Mouse (Mus musculus): ENCODE measurements around the gene Slain2. TPM values are rescaled to one million over a fixed set of nuclear protein-coding genes. Genes with fewer than 3 reads are reported as not detected.
"Not testable (repeated sequence)": the region's sequence is repeated elsewhere in the genome, so short reads cannot be mapped to it uniquely, and the experiment has no call there.

The Slain2 gene
- polyA plus RNA-seq, 1 experiment from 2014 or later: 12.9 TPM

- H3K36me3 ChIP-seq (replicated peaks): peaks cover 71% of the 10 kb centered on the region
- no peaks in the 10 kb centered on the region for H3K9me3 ChIP-seq
- no peaks in the 10 kb centered on the region for H3K27me3 ChIP-seq (ENCODE audit: poor library complexity, severe bottlenecking)
- H3K4me1 ChIP-seq: peaks cover 11% of the 10 kb centered on the region
- DNase-seq (ENCODE audit: extremely low spot score, low spot score): no peak
- no peak overlapping the region for H3K4me3 ChIP-seq
- no peak overlapping the region for H3K27ac ChIP-seq
- 93% methylated on average over 4 of the region's 4 CpGs for WGBS
Measured at GRCm38 (mm10) chr5:72976539-72976938, 62.4 kb downstream of the Slain2 start.

GRCm38 (mm10) chr5:72984091-72984490 is 70.0 kb downstream of the Slain2 start:
- Histone ChIP-seq H3K9me3 (no peaks in the 10 kb centered on the region), H3K27me3 (ENCODE audit: poor library complexity, severe bottlenecking) (no peaks in the 10 kb centered on the region), H3K36me3 (replicated peaks) (peaks cover 17% of the 10 kb centered on the region), H3K4me1 (0 out of 2 replicates have a peak, but pooled peaks cover 3% of the 10 kb centered on the region), H3K4me3 (no peak overlapping the region), H3K27ac (no peak overlapping the region)
- DNase-seq (ENCODE audit: extremely low spot score, low spot score): no peak
- WGBS: 14% methylated on average over 2 of the region's 2 CpGs

- Histone ChIP-seq H3K4me1 (peaks cover 15% of the 10 kb centered on the region), H3K36me3 (replicated peaks) (no peaks in the 10 kb centered on the region), H3K27ac (no peak overlapping the region), H3K4me3 (no peak overlapping the region), H3K27me3 (ENCODE audit: poor library complexity, severe bottlenecking) (no peaks in the 10 kb centered on the region), H3K9me3 (no peaks in the 10 kb centered on the region)
- WGBS: 93% methylated on average over 7 of the region's 7 CpGs
- DNase-seq (ENCODE audit: extremely low spot score, low spot score): no peak
Measured at GRCm38 (mm10) chr5:72987786-72988185, 73.7 kb downstream of the Slain2 start.

GRCm38 (mm10) chr5:72989756-72990155 is 75.7 kb downstream of the Slain2 start:
- no peak for DNase-seq (ENCODE audit: extremely low spot score, low spot score)
- 88% methylated on average over 8 of the region's 8 CpGs for WGBS
- Histone ChIP-seq H3K4me1 (peaks cover 26% of the 10 kb centered on the region), H3K36me3 (replicated peaks) (no peaks in the 10 kb centered on the region), H3K4me3 (no peak overlapping the region), H3K27ac (no peak overlapping the region), H3K27me3 (ENCODE audit: poor library complexity, severe bottlenecking) (no peaks in the 10 kb centered on the region), H3K9me3 (no peaks in the 10 kb centered on the region)

GRCm38 (mm10) chr5:72992474-72992873 is 78.4 kb downstream of the Slain2 start:
- no peak overlapping the region for H3K27ac ChIP-seq
- H3K36me3 ChIP-seq (replicated peaks): no peaks in the 10 kb centered on the region
- H3K4me1 ChIP-seq: peaks cover 35% of the 10 kb centered on the region
- whole genome bisulfite sequencing: 91% methylated on average over 1 of the region's 1 CpGs
- no peaks in the 10 kb centered on the region for H3K9me3 ChIP-seq
- no peak for DNase-seq (ENCODE audit: extremely low spot score, low spot score)
- H3K27me3 ChIP-seq (ENCODE audit: poor library complexity, severe bottlenecking): no peaks in the 10 kb centered on the region
- H3K4me3 ChIP-seq: no peak overlapping the region

- no peaks in the 10 kb centered on the region for H3K9me3 ChIP-seq
- H3K36me3 ChIP-seq (replicated peaks): no peaks in the 10 kb centered on the region
- 52% methylated on average over 8 of the region's 8 CpGs for WGBS
- DNase-seq (ENCODE audit: extremely low spot score, low spot score): no peak
- no peaks in the 10 kb centered on the region for H3K27me3 ChIP-seq (ENCODE audit: poor library complexity, severe bottlenecking)
- no peak overlapping the region for H3K4me3 ChIP-seq
- peaks cover 35% of the 10 kb centered on the region for H3K4me1 ChIP-seq
- peak overlapping the region; percentile 56; the same call in 1 of the 2 replicates for H3K27ac ChIP-seq
Measured at GRCm38 (mm10) chr5:72994424-72994823, 80.3 kb downstream of the Slain2 start.

- DNase-seq (ENCODE audit: extremely low spot score, low spot score): no peak
- Histone ChIP-seq H3K4me3 (no peak overlapping the region), H3K36me3 (replicated peaks) (no peaks in the 10 kb centered on the region), H3K27me3 (ENCODE audit: poor library complexity, severe bottlenecking) (no peaks in the 10 kb centered on the region), H3K9me3 (no peaks in the 10 kb centered on the region), H3K4me1 (peaks cover 34% of the 10 kb centered on the region), H3K27ac (peak overlapping the region; percentile 56; the same call in 1 of the 2 replicates)
- 81% methylated on average over 2 of the region's 2 CpGs for WGBS
Measured at GRCm38 (mm10) chr5:72994928-72995327, 80.8 kb downstream of the Slain2 start.

- peaks cover 29% of the 10 kb centered on the region for H3K4me1 ChIP-seq
- DNase-seq (ENCODE audit: extremely low spot score, low spot score): no peak
- WGBS: 44% methylated on average over 10 of the region's 10 CpGs
- H3K9me3 ChIP-seq: no peaks in the 10 kb centered on the region
- no peak overlapping the region for H3K27ac ChIP-seq
- no peaks in the 10 kb centered on the region for H3K27me3 ChIP-seq (ENCODE audit: poor library complexity, severe bottlenecking)
- H3K36me3 ChIP-seq (replicated peaks): no peaks in the 10 kb centered on the region
- H3K4me3 ChIP-seq: no peak overlapping the region
Measured at GRCm38 (mm10) chr5:72995379-72995778, 81.3 kb downstream of the Slain2 start.

- H3K27me3 ChIP-seq (ENCODE audit: poor library complexity, severe bottlenecking); H3K36me3 ChIP-seq (replicated peaks); H3K27ac ChIP-seq; H3K9me3 ChIP-seq; DNase-seq (ENCODE audit: extremely low spot score, low spot score); H3K4me3 ChIP-seq: not testable (repeated sequence)
- H3K4me1 ChIP-seq: peaks cover 20% of the 10 kb centered on the region
- 88% methylated on average over 1 of the region's 1 CpGs for WGBS
Measured at GRCm38 (mm10) chr5:72998546-72998945, 84.4 kb downstream of the Slain2 start.

GRCm38 (mm10) chr5:73004046-73004445 is 89.9 kb downstream of the Slain2 start:
- Histone ChIP-seq H3K27ac (no peak overlapping the region), H3K9me3 (no peaks in the 10 kb centered on the region), H3K4me3 (no peak overlapping the region), H3K36me3 (replicated peaks) (no peaks in the 10 kb centered on the region), H3K4me1 (peaks cover 10% of the 10 kb centered on the region), H3K27me3 (ENCODE audit: poor library complexity, severe bottlenecking) (peaks cover 42% of the 10 kb centered on the region)
- WGBS: 93% methylated on average over 5 of the region's 5 CpGs
- no peak for DNase-seq (ENCODE audit: extremely low spot score, low spot score)

GRCm38 (mm10) chr5:73006784-73007581 is 92.9 kb downstream of the Slain2 start, which contains the start of gene Slc10a4:
TSS of gene Slc10a4 (plus strand) at chr5:73006883.
- Histone ChIP-seq H3K4me3 (peak within 1 kb of the TSS; percentile 51), H3K27me3 (ENCODE audit: poor library complexity, severe bottlenecking) (peaks cover 55% of the 10 kb centered on the region), H3K27ac (no peak within 1 kb of the TSS), H3K9me3 (no peaks in the 10 kb centered on the region), H3K4me1 (peaks cover 10% of the 10 kb centered on the region), H3K36me3 (replicated peaks) (no peaks in the 10 kb centered on the region)
- DNase-seq (ENCODE audit: extremely low spot score, low spot score): peak; percentile 46
- WGBS: 11% methylated on average over 65 of the region's 65 CpGs

GRCm38 (mm10) chr5:73007582-73007959 is 93.5 kb downstream of the Slain2 start:
- WGBS: 49% methylated on average over 5 of the region's 5 CpGs
- peaks cover 10% of the 10 kb centered on the region for H3K4me1 ChIP-seq
- no peaks in the 10 kb centered on the region for H3K9me3 ChIP-seq
- H3K36me3 ChIP-seq (replicated peaks): no peaks in the 10 kb centered on the region
- peaks cover 60% of the 10 kb centered on the region for H3K27me3 ChIP-seq (ENCODE audit: poor library complexity, severe bottlenecking)
- peak overlapping the region; percentile 51 for H3K4me3 ChIP-seq
- H3K27ac ChIP-seq: no peak overlapping the region
- DNase-seq (ENCODE audit: extremely low spot score, low spot score): no peak

- H3K27me3 ChIP-seq (ENCODE audit: poor library complexity, severe bottlenecking): peaks cover 67% of the 10 kb centered on the region
- H3K9me3 ChIP-seq; H3K27ac ChIP-seq; H3K4me3 ChIP-seq; H3K36me3 ChIP-seq (replicated peaks); DNase-seq (ENCODE audit: extremely low spot score, low spot score): not testable (repeated sequence)
- 44% methylated on average over 8 of the region's 8 CpGs for WGBS
- peaks cover 11% of the 10 kb centered on the region for H3K4me1 ChIP-seq
Measured at GRCm38 (mm10) chr5:73008230-73008629, 94.1 kb downstream of the Slain2 start.

All from forebrain, embryonic 10.5 days (tissue).